8 mouse cellular contexts compared by ENCODE assay signal in genomic region chr6:88045406-88045766, GRCm38 (mm10). TPM values are rescaled to one million over a fixed set of nuclear protein-coding genes. Genes with fewer than 3 reads are reported as not detected.
DNase-seq lines count a peak whose midpoint lies in the region; ATAC-seq and TF ChIP-seq lines count a peak whose summit lies in the region.

No protein-coding gene starts in this region.

- no peaks in the 10 kb centered on the region for H3K36me3 ChIP-seq in heart, embryonic 13.5 days
- H3K36me3 ChIP-seq in MEL (ENCODE audit: control insufficient read depth in 1 of 2, insufficient read depth in 2 of 2, low read length in 2 of 2) = peaks cover 2 to 31% of the 10 kb centered on the region in 2 experiments; a peak in 3 of 4 replicates
- H3K36me3 ChIP-seq in hindbrain, embryonic 11.5 days (ENCODE audit: control insufficient read depth, insufficient read depth, low read length) = no peaks in the 10 kb centered on the region
- no peaks in the 10 kb centered on the region for H3K36me3 ChIP-seq in midbrain, embryonic 11.5 days (ENCODE audit: control insufficient read depth, insufficient read depth, low read length)

- no peak for TF ChIP-seq EP300 in MEL (IDR thresholded peaks at IDR 0.05; ENCODE audit: low read depth in 1 of 2, low read length in 2 of 2)

- TF ChIP-seq RAD21 in MEL (IDR thresholded peaks at IDR 0.05; ENCODE audit: low read depth, low read length) = no peak

- H3K9me3 ChIP-seq in heart, embryonic 13.5 days = no peaks in the 10 kb centered on the region
- H3K9me3 ChIP-seq in MEL (replicated peaks; ENCODE audit: insufficient read depth, low read length) = no peaks in the 10 kb centered on the region
- H3K9me3 ChIP-seq in hindbrain, embryonic 11.5 days (ENCODE audit: control insufficient read depth, low read length) = no peaks in the 10 kb centered on the region
- no peaks in the 10 kb centered on the region for H3K9me3 ChIP-seq in midbrain, embryonic 11.5 days (ENCODE audit: control insufficient read depth, low read length)

- peak overlapping the region; percentile 92 for H3K27ac ChIP-seq in heart, embryonic 13.5 days (replicated peaks)
- H3K27ac ChIP-seq in MEL (ENCODE audit: control insufficient read depth, low read depth, low read length) = peak overlapping the region; percentile 29; the same call in 1 of the 2 replicates
- H3K27ac ChIP-seq in hindbrain, embryonic 11.5 days (ENCODE audit: low read depth, low read length) = no peak overlapping the region
- peak overlapping the region; percentile 5; the same call in 1 of the 2 replicates for H3K27ac ChIP-seq in midbrain, embryonic 11.5 days (ENCODE audit: low read depth, low read length)

- no peak overlapping the region for H3K9ac ChIP-seq in heart, embryonic 13.5 days
- peak overlapping the region; percentile 41; the same call in 1 of the 2 replicates for H3K9ac ChIP-seq in MEL (ENCODE audit: control insufficient read depth, low read depth, low read length, poor library complexity, severe bottlenecking)
- no peak overlapping the region for H3K9ac ChIP-seq in hindbrain, embryonic 11.5 days (ENCODE audit: low read depth, low read length)
- H3K9ac ChIP-seq in midbrain, embryonic 11.5 days (ENCODE audit: low read length) = peak overlapping the region; percentile 94; the same call in 1 of the 2 replicates

- peaks cover 38% of the 10 kb centered on the region for H3K4me1 ChIP-seq in heart, embryonic 13.5 days
- peaks cover 13 to 22% of the 10 kb centered on the region in 2 experiments for H3K4me1 ChIP-seq in MEL (ENCODE audit: control insufficient read depth in 1 of 2, insufficient read depth in 2 of 2, low read length in 2 of 2)
- no peaks in the 10 kb centered on the region for H3K4me1 ChIP-seq in hindbrain, embryonic 11.5 days (replicated peaks; ENCODE audit: control insufficient read depth, insufficient read depth, low read length)
- peaks cover 10% of the 10 kb centered on the region for H3K4me1 ChIP-seq in midbrain, embryonic 11.5 days (ENCODE audit: control insufficient read depth, insufficient read depth, low read length)

- H3K4me3 ChIP-seq in heart, embryonic 13.5 days = peak overlapping the region; percentile 89
- peak overlapping the region; percentile 16 to 32; a peak in 2 of 4 replicates for H3K4me3 ChIP-seq in MEL (ENCODE audit: control insufficient read depth in 1 of 2, insufficient read depth in 1 of 2, low read depth in 2 of 2, low read length in 2 of 2)
- H3K4me3 ChIP-seq in hindbrain, embryonic 11.5 days (ENCODE audit: low read depth, low read length) = peak overlapping the region; percentile 82
- H3K4me3 ChIP-seq in midbrain, embryonic 11.5 days (ENCODE audit: low read depth, low read length) = peak overlapping the region; percentile 96

- peaks cover 9% of the 10 kb centered on the region; the same call in 1 of the 2 replicates for H3K27me3 ChIP-seq in heart, embryonic 13.5 days (replicated peaks)
- no peaks in the 10 kb centered on the region for H3K27me3 ChIP-seq in MEL (ENCODE audit: control insufficient read depth in 1 of 2, insufficient read depth in 2 of 2, low read length in 2 of 2)
- 0 out of 2 replicates have a peak, but pooled peaks cover 2% of the 10 kb centered on the region for H3K27me3 ChIP-seq in hindbrain, embryonic 11.5 days (ENCODE audit: control insufficient read depth, insufficient read depth, low read length)
- H3K27me3 ChIP-seq in midbrain, embryonic 11.5 days (ENCODE audit: control insufficient read depth, insufficient read depth, low read length) = no peaks in the 10 kb centered on the region

- peak overlapping the region; percentile 95 for H3K4me2 ChIP-seq in heart, embryonic 13.5 days
- peak overlapping the region; percentile 16; the same call in 1 of the 2 replicates for H3K4me2 ChIP-seq in hindbrain, embryonic 11.5 days (replicated peaks; ENCODE audit: low read depth, low read length)
- peak overlapping the region; percentile 94 for H3K4me2 ChIP-seq in midbrain, embryonic 11.5 days

- no peak for DNase-seq in heart, adult 11 months
- DNase-seq in MEL (ENCODE audit: low read depth, low spot score) = no peak
- DNase-seq in hindbrain, embryonic 11.5 days (ENCODE audit: low spot score) = no peak
- DNase-seq in midbrain, embryonic 11.5 days (ENCODE audit: low spot score, missing footprints) = no peak
- DNase-seq in embryo, embryonic 10.5 days (ENCODE audit: low spot score) = no peak
- DNase-seq in spleen, adult 18-20 months = no peak
- no peak for DNase-seq in gastrocnemius, adult 8-10 months (ENCODE audit: low spot score in 2 of 2)

- H3K79me2 ChIP-seq in MEL (ENCODE audit: control insufficient read depth, insufficient read depth, low read length, poor library complexity) = peaks cover 41% of the 10 kb centered on the region

- ATAC-seq in heart, embryonic 13.5 days (ENCODE audit: extremely low read depth, insufficient number of reproducible peaks, low FRiP score, low TSS enrichment) = no peak
- no peak for ATAC-seq in hindbrain, embryonic 11.5 days (ENCODE audit: low FRiP score)
- no peak for ATAC-seq in midbrain, embryonic 11.5 days (ENCODE audit: low FRiP score)

- no peak for TF ChIP-seq POLR2A in MEL (IDR thresholded peaks at IDR 0.05; ENCODE audit: control insufficient read depth in 1 of 2, insufficient read depth in 1 of 2, low read depth in 1 of 2, low read length in 2 of 2, poor library complexity in 1 of 2)

- TF ChIP-seq CTCF in MEL (IDR thresholded peaks at IDR 0.05 in 2 of 3, conservative IDR thresholded peaks at IDR 0.05 in 1 of 3; ENCODE audit: control insufficient read depth in 1 of 3, insufficient read depth in 1 of 3, low read depth in 2 of 3, low read length in 3 of 3, poor library complexity in 1 of 3, severe bottlenecking in 1 of 3) = no peak

- 31% methylated on average over 3 of the region's 3 CpGs for WGBS in heart, embryonic 13.5 days
- 32% methylated on average over 3 of the region's 3 CpGs for WGBS in hindbrain, embryonic 11.5 days
- WGBS in midbrain, embryonic 11.5 days = 49% methylated on average over 3 of the region's 3 CpGs

TF ChIP-seq in MEL, 35 proteins besides CTCF, POLR2A, EP300 and RAD21:
- TF ChIP-seq POLR2AphosphoS2 (IDR thresholded peaks at IDR 0.05; ENCODE audit: low read length) (no peak), GATA1 (IDR thresholded peaks at IDR 0.05; ENCODE audit: low read depth, low read length) (0 out of 2 replicates have a peak, but pooled peaks have one; percentile 27)

RNA-seq across cellular contexts. Expression of gene Rab7, which starts 0.3 kb away (rescaled TPM):
- polyA plus RNA-seq in heart, embryonic 13.5 days (2015; fragmentation: Nextera tagmentation; extraction: Ambion mirVana) = 195 and 206 TPM in 2 replicates
- 47.6 and 49.6 TPM in 2 replicates for total RNA-seq in MEL (2012; rRNA removed)
- polyA plus RNA-seq in MEL (2012; ENCODE audit: insufficient read depth in 1 of 2, insufficient read length in 2 of 2, low read depth in 1 of 2, low replicate concordance in 2 of 2, missing spikeins in 1 of 2) = 100 to 1,000 TPM; 234 to 362 TPM
- polyA plus RNA-seq in hindbrain, embryonic 11.5 days (2014; fragmentation: Nextera tagmentation; extraction: Ambion mirVana) = 273 and 288 TPM in 2 replicates
- polyA plus RNA-seq in midbrain, embryonic 11.5 days (2014; fragmentation: Nextera tagmentation; extraction: Ambion mirVana) = 251 and 267 TPM in 2 replicates
- 100 to 1,000 TPM; 288 to 464 (median 323) TPM for total RNA-seq in gastrocnemius, adult 8-10 months (2022)

RNA-seq across cellular contexts. Expression of gene Rpn1, which starts 38.9 kb away (rescaled TPM):
- polyA plus RNA-seq in heart, embryonic 13.5 days (2015; fragmentation: Nextera tagmentation; extraction: Ambion mirVana) = 207 and 217 TPM in 2 replicates
- 284 and 289 TPM in 2 replicates for total RNA-seq in MEL (2012; rRNA removed)
- 100 to 1,000 TPM; 361 to 412 TPM for polyA plus RNA-seq in MEL (2012; ENCODE audit: insufficient read depth in 1 of 2, insufficient read length in 2 of 2, low read depth in 1 of 2, low replicate concordance in 2 of 2, missing spikeins in 1 of 2)
- polyA plus RNA-seq in hindbrain, embryonic 11.5 days (2014; fragmentation: Nextera tagmentation; extraction: Ambion mirVana) = 272 and 290 TPM in 2 replicates
- 267 and 272 TPM in 2 replicates for polyA plus RNA-seq in midbrain, embryonic 11.5 days (2014; fragmentation: Nextera tagmentation; extraction: Ambion mirVana)
- total RNA-seq in gastrocnemius, adult 8-10 months (2022) = 100 to 1,000 TPM in 1 of 4 experiments, 10 to 100 TPM in 3; 67.2 to 101 (median 85.6) TPM

Comparison
In these comparisons a context has a peak if more than half of its experiments do, and no peak if none do; other contexts are left out.
1. H3K4me2 ChIP-seq: peak in every context shown above with its lines; median percentile 95 in heart, embryonic 13.5 days; 94 in midbrain, embryonic 11.5 days; 16 in hindbrain, embryonic 11.5 days.
2. H3K4me3 ChIP-seq: peak in every context shown above with its lines; median percentile 96 in midbrain, embryonic 11.5 days; 89 in heart, embryonic 13.5 days; 82 in hindbrain, embryonic 11.5 days; 24 in MEL.
3. H3K9ac ChIP-seq: peak in MEL (single experiment) and midbrain, embryonic 11.5 days (single experiment); none in heart, embryonic 13.5 days (single experiment) and hindbrain, embryonic 11.5 days (single experiment).